Mouse (Mus musculus) layer of hippocampus, adult 2 months (tissue): ENCODE measurements around the gene Gm11084. TPM values are rescaled to one million over a fixed set of nuclear protein-coding genes. Genes with fewer than 3 reads are reported as not detected.
"Not testable (repeated sequence)": the region's sequence is repeated elsewhere in the genome, so short reads cannot be mapped to it uniquely, and the experiment has no call there.

Experiments used
- DNase-seq, 2 experiments: peaks; one replicate each; pipeline ENCODE4 v3.0.0; 2022; ENCODE audit warnings: low spot score in 2 of 2
- H3K27ac ChIP-seq: fragments of 200-600 bp; 2 replicates; pipeline ENCODE4 v1.8.1; 2022
- H3K4me3 ChIP-seq: fragments of 200-600 bp; 2 replicates; pipeline ENCODE4 v1.8.1; 2022; ENCODE audit warnings: mild to moderate bottlenecking
- CTCF ChIP-seq: fragments of 200-600 bp; conservative IDR thresholded peaks from 2 replicates; pipeline ENCODE4 v1.8.1; 2022; ENCODE audit warnings: antibody characterized with exemption, mild to moderate bottlenecking, moderate library complexity
- long read RNA-seq, 2 experiments: library from polyadenylated mRNA; stranded (forward); transcript quantifications; one replicate each; pipeline ENCODE4 v2.0.0; 2021; ENCODE audit warnings: borderline mapping rate in 2 of 2
- total RNA-seq, 2 experiments: library from RNA; stranded (reverse); gene quantifications; 2 replicates each; pipeline ENCODE4 v1.2.3; 2021

Gene Gm11084
- not detected for total RNA-seq
- long read RNA-seq, experiment 1, partial matches to known transcripts: 0 of 1 reads
- long read RNA-seq, experiment 1, other reads (novel, unspliced or antisense): 1 of 1 reads
- long read RNA-seq, experiment 2, partial matches to known transcripts: 0 of 1 reads
- long read RNA-seq, experiment 2, other reads (novel, unspliced or antisense): 1 of 1 reads

DNA sequence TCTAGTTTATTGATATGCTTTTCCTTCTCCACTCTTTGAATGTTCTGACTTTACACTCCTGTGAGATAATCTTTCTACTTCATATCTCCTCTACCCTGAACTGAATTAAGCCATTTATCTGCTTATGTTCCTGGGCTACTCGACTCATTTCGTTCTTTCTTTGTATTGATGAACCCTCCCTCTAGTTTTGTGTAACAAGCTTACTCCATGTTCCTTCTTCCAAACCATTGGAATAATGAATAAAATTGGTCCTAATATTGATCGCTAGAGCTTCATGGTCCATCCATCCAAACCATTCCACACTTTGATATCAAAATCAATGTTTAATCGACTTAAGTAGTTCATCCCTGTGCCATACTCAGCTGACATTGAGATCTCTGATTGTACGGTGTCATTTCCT is at the start of gene Gm11084:
TSS of gene Gm11084 (minus strand) at position 101 of the 400 bp plus-strand sequence.
- no peak for DNase-seq
- no peak for TF ChIP-seq CTCF
- Histone ChIP-seq H3K4me3 (no peak within 1 kb of the TSS), H3K27ac (no peak within 1 kb of the TSS)

DNA sequence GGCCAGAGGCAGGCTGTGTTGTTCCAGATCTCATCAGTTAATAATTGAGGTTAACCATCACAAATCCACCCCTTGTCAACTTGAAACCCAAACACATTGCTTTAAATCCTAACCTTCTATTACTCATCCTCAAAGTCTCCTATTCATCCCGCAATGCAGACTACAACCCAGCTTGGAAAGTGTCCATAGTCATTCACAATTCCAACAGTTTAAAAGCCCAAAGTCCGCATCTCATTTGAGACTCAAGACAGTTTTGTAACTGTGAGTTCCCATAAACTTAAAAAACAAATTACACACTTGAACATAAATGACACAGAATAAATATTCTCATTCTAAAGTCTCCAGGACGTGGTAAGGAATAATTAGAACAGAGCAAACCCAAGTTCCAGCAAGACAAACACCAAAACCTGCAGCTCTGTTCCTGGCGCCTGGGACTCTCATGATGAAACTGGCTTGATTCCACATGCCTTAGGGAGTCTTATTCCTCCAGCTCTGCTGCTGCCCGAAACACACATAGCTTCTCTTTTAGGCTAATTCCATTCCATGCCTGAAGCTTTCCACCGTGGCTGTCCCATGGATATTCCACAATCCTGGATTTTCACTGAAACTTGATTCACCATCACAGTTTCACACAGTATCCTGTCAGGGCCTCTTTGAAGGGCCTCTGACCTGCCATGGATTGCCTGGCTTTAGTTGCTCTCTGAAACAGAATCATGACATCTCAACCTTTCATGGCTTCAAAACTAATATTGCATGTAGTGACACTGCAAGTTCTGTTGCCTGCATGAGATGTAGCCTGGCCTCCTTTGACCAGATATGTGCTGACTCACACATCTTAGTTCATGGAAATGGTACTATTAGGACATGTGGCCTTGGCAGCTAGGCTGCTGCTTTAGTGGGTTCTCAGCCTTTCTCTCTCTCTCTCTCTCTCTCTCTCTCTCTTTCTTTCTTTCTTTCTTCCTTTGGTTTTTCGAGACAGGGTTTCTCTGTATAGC is 44.8 kb upstream of the Gm11084 start:
- no peak overlapping the region for H3K27ac ChIP-seq
- no peak for DNase-seq
- H3K4me3 ChIP-seq: no peak overlapping the region
- TF ChIP-seq CTCF: no peak

DNA sequence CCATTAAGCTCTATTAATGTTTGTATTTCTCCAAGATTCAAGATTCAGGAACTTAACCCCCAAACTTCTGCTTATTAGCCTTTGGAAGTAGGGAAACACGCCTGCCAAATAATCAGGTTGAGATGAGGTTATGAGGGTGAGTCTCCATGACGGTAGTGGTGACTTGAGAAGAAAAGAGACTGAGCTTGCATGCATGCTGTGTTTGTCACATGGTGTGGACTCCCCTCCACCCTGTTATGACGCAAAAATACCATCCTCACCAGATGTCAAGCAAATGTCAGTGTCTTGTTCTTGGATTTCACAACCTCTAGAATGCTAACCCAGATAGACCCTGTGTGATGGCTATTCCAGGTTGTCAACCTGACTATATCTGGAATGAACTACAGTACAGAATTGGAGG is 43.3 kb upstream of the Gm11084 start:
- no peak for TF ChIP-seq CTCF
- no peak overlapping the region for H3K27ac ChIP-seq
- DNase-seq: no peak
- H3K4me3 ChIP-seq: no peak overlapping the region

DNA sequence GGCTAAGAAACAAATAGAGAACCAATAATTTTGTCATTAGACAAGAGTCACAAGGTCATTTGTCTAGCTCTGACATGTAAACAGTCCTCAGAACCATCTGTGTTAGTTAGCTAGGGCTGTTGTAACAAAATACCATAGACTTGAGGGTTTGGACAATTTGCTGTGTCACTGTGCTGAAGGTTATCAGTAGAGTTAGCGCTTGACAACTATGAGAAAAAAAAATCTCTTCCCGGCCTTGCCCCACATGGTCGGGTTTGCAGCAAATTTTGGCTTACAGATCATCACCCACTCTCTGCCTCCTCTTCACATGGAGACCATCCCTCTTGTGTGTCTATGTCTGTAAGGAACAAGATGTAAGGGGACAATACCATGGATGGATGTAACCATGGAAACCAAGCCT is 41.5 kb upstream of the Gm11084 start:
- no peak for DNase-seq
- Histone ChIP-seq H3K27ac (no peak overlapping the region), H3K4me3 (no peak overlapping the region)
- TF ChIP-seq CTCF: no peak

DNA sequence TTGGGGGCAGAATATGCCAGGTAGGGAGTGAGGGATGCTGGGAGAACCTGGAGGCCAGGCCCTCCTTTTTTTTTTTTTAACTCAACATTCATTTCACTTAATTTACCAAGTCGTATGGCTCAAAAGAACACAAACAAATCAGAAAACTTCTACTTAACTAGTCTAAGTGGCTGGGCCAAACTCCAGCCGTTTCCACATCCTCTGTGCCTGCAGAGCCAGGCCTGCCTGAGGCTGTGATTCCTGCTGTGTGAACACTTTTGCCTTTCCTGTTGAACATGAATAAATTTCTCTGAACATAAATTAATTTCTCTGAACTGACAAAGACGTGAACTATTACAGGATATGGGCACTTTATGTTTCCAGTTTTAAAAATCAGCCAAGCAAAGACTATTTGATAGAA is 40.6 kb upstream of the Gm11084 start:
- no peak overlapping the region for H3K4me3 ChIP-seq

DNA sequence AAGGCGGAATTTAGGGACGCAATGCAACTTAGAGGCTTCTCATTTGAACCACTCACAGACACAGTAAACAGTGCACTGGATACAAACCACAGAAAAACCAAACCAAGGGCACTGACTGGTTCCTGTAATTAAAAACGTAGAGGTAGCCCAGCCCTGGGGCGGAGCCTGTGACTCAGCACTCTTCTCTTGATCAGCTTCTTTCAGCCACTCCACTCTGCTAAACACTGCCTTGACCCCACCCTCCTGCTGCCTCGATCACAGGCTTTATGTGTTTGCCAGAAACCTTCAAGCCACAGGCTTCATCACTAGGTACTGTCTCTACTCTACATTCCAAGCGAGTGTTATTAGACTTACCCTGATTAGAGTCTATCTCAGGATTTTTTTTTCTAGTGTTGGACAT is 37.3 kb upstream of the Gm11084 start:
- Histone ChIP-seq H3K4me3 (no peak overlapping the region), H3K27ac (no peak overlapping the region)
- DNase-seq: no peak
- no peak for TF ChIP-seq CTCF

More for the DNA sequence above, 40.6 kb upstream of the Gm11084 start:
- no peak overlapping the region for H3K27ac ChIP-seq
- TF ChIP-seq CTCF: no peak
- no peak for DNase-seq

DNA sequence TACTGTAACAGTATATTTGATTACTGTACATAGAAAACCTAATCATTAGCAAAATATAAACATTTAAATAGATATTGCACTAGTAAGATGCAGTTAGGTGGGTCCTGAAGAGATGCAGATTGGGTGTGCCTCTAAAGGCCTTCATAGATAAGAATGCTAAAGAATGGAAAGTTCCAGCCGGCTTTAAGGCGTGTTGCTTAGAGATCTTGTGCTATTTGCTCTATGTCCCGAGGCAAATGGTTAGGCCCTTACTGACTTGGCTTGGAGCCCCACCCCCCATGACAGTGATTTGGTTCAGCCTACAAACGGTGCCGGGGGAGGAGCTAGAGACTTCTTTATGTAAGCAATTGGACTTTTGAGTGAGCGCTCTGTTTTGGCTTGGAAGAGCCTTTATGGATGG is 34.5 kb upstream of the Gm11084 start:
- DNase-seq: no peak
- no peak overlapping the region for H3K4me3 ChIP-seq
- TF ChIP-seq CTCF: no peak
- H3K27ac ChIP-seq: no peak overlapping the region

DNA sequence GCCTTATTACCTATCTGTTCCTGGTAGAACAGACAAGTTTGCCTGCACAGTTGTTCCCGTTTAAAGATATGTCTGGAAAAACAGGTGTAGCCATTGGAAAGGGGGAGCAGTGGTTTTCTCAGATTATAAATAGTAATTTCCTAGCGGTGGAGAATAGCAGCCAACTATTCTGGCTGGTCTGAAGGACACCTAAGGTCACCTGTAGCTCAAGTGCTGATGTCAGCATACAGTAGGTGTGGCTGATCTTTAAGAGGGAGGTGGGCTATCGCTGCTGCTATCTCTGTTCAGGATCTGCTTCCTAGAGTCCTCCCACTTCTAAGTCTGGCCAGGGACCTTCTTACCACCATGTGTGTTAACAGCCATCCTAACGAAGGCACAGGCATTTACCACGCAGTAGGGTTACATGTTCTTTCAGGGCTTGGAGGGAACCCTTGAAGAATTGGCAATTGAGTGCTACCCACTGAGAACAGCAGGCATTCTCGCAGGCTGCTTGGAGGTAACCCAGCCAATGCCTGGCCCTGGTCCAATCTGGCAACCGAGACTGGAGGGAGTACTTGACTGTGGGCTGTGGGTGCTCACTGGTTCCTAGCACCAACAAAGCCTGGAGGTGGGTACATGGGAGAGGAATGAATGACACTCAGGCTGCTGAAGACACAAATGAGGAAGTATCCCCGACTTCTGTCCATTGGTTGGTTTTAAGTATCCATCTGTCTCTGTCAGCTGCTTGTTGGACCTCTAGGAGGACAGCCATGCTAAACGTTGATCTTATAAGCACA is 33.0 kb upstream of the Gm11084 start:
- H3K4me3 ChIP-seq: no peak overlapping the region
- TF ChIP-seq CTCF: no peak
- peak; percentile 83 to 85 for DNase-seq
- H3K27ac ChIP-seq: no peak overlapping the region

DNA sequence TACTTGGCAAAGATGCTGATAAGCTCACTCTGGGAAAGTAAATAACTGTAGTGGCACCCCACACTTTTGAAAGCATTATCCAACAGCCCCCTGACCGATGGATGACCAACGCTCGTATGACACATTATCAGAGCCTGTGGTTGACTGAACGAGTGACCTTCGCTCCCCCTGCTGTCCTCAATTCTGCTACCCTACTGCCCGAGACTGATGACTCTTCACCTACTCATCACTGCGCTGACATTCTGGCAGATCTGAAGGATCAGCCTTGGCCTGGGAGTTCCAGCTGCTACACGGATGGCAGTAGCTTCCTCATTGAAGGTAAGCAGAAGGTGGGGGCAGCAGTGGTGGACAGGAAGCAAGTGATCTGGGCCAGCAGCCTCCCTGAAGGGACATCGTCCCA is 27.5 kb upstream of the Gm11084 start:
- DNase-seq, H3K4me3 ChIP-seq: not testable (repeated sequence)

DNA sequence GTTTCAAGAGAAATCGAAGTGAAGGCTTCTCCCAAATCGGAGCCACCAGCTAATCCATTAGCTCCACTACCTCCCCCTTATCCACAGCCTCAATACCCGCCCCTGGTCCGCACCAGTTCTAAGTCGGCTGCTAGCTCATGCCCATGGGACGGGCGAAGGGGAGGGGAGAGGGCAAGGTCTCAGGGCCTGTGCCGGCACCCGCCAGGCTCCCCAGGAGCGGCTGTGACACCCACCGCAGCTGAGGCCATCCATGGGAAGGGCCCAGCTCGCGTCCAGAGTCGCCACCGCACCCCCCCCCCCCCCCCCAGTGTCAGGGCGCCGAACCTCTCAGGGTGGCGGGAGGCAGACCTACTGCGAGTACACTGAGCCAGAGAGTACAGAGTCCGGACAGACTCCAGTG is 26.1 kb upstream of the Gm11084 start:
- no peak for DNase-seq
- no peak for TF ChIP-seq CTCF

More for the DNA sequence above, 27.5 kb upstream of the Gm11084 start:
- H3K27ac ChIP-seq: not testable (repeated sequence)

DNA sequence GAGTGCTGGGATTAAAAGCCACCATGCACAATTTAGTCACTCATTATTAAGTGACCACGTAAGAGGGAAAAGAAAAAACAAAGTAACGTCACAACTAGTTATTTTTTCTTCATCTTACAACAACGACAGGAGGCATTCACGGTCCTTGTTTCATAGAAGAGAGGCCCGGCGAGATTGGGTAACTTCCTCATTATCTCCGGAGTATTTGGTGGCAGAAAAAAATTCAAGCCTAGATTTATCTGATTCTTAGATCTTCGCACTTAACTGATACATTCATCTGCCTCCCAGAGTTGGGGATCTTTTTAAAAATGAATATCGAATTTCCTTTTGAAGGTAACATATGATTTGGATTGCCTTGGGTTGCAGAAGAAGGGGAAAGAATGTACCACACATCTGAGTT is 21.0 kb upstream of the Gm11084 start:
- Histone ChIP-seq H3K27ac (no peak overlapping the region), H3K4me3 (no peak overlapping the region)
- TF ChIP-seq CTCF: no peak
- no peak for DNase-seq

More for the DNA sequence above, 26.1 kb upstream of the Gm11084 start:
- Histone ChIP-seq H3K4me3 (no peak overlapping the region), H3K27ac (no peak overlapping the region)

DNA sequence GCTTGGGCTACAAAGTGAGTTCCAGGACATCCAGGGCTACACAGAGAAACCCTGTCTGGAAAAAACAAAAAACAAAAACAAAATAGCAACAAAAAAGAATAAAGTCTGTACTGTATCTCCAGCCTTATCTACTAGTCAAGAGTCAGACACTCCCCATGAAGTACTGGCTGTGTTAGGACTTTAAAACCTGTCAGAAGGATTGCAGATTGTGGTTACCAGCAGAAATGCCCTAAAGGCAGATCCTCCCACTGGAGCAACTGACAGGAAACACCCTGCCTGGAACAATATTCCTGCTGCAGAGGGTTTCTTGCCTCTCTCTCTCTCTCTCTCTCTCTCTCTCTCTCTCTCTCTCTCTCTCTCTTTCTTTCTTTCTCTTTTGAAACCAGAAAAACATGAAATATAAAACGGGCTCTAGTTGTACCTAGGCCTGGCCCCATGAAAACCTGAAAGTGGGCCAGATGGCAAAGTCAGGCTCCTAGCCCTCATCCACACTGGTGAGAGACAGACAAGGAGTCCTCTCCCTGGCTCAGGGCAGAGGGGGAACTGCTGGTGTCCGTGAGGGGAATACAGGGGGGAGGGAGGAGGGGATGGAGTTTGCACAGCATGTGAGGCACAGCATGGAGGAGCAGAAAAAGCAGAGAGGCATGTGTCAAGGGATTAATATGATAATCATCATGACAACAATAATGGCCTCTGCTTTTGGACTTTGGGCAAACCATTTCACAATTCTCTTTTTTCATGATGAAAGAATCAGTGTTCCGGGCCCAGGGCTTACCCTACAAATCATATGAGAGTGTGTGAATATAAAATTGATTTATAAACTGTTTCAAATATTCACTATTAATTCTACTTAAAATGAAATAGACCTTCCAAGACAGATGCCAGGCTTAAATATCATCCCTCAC is 19.3 kb upstream of the Gm11084 start:
- no peak for TF ChIP-seq CTCF
- Histone ChIP-seq H3K4me3 (no peak overlapping the region), H3K27ac (no peak overlapping the region)
- DNase-seq: no peak
